Mouse (Mus musculus): Measurements from ENCODE around the gene Tbc1d2. TPM values are rescaled to one million over a fixed set of nuclear protein-coding genes. Genes with fewer than 3 reads are reported as not detected.

The Tbc1d2 gene
- polyA plus RNA-seq, 1 experiment from 2014 or later = 0.74 TPM

DNA sequence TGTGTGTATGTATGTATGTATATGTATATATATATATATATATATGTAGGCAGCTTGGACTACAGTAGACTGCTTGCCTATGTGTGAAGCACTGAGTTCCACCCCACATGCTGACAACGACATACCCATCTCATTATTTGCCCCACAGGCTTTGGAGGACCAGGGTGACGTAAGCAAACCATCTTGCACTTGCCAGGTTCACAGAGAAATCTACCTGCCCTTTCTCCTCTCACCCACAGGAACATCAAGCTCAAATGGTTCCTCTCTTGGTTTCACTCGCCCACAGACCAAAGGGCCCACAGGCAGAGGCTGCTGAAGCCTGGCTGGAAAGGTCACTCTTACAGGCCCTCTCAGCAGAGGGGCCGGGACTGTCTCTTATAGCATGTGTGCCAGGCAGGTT lies 77.4 kb downstream of the Tbc1d2 start:
- 88% methylated on average over 4 of the region's 4 CpGs for WGBS
- Histone ChIP-seq H3K36me3 (ENCODE audit: poor library complexity, severe bottlenecking) (no peaks in the 10 kb centered on the region), H3K27ac (no peak overlapping the region), H3K9ac (no peak overlapping the region), H3K9me3 (replicated peaks) (no peaks in the 10 kb centered on the region), H3K4me3 (no peak overlapping the region), H3K4me2 (no peak overlapping the region), H3K27me3 (no peaks in the 10 kb centered on the region), H3K4me1 (peaks cover 8% of the 10 kb centered on the region; the same call in 1 of the 2 replicates)
- ATAC-seq = no peak

DNA sequence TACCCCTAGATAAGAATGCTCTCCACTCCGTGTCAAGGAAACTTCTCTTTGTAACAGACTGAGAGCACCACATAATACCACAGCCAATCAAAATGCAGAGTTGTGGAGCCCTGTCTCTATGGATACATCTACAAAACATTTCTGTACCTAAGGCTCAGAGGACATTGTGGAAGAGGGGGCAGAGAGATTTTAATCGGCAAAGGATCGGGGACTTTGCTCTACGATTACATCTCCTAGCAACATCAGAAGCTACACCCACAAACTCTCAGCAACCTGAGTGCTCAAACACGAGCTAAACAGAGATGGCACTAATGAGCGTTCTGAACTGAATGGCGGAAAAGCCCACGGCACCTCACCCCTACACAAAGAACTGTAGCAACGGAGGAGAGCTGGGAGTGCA lies 78.3 kb downstream of the Tbc1d2 start:
- no peak overlapping the region for H3K9ac ChIP-seq

DNA sequence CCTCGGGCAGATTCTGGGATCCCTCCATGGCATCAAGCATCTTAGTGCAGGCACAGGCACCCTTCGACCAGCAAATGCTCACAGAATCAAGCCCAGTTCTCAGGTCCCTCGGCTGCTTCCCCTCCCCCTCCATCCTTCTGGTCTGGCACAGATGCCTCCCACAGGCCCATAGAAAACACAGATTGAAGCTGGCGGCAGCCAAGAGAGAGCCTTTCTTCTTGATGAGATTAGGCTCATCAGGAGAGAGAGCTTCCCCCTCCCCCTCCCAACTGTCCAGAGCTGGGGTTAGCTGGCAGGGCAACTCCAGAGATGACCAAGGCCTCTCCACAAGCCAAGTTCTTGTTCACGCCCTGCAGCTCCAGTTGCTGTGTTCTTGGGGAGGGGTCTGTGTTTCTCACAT lies 80.3 kb downstream of the Tbc1d2 start:
- H3K9ac ChIP-seq = no peak overlapping the region
- H3K27ac ChIP-seq = no peak overlapping the region
- H3K4me2 ChIP-seq = no peak overlapping the region
- no peaks in the 10 kb centered on the region for H3K36me3 ChIP-seq (ENCODE audit: poor library complexity, severe bottlenecking)
- H3K27me3 ChIP-seq = no peaks in the 10 kb centered on the region
- no peak overlapping the region for H3K4me3 ChIP-seq
- no peaks in the 10 kb centered on the region for H3K9me3 ChIP-seq (replicated peaks)
- WGBS = 14% methylated on average over 5 of the region's 5 CpGs
- peak; percentile 75 for ATAC-seq
- peaks cover 8% of the 10 kb centered on the region; the same call in 1 of the 2 replicates for H3K4me1 ChIP-seq

More for the DNA sequence above, 78.3 kb downstream of the Tbc1d2 start:
- no peaks in the 10 kb centered on the region for H3K9me3 ChIP-seq (replicated peaks)
- no peaks in the 10 kb centered on the region for H3K27me3 ChIP-seq
- peaks cover 8% of the 10 kb centered on the region; the same call in 1 of the 2 replicates for H3K4me1 ChIP-seq
- H3K27ac ChIP-seq = no peak overlapping the region
- 88% methylated on average over 9 of the region's 9 CpGs for WGBS
- H3K4me3 ChIP-seq = no peak overlapping the region
- ATAC-seq = no peak
- no peaks in the 10 kb centered on the region for H3K36me3 ChIP-seq (ENCODE audit: poor library complexity, severe bottlenecking)
- no peak overlapping the region for H3K4me2 ChIP-seq

DNA sequence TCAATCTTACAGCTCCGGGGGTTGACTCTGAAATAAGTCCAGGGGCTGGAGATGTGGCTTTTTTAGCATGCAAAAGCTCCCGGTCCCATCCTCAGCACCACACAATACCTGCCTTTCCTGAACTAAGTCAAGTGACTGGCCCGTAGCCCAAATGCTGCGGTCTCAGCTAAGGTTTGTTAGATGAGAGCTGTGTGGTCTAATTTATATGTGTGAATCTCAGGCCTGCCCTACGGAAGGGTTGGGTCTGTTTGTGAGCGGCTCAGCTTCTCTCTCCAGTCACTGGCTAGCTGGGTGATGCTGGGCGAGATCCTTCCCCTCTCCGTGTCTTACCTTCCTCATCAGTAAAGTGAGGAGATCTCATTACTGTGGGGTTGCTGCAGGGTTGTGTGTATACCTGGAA lies 81.8 kb downstream of the Tbc1d2 start:
- H3K27me3 ChIP-seq = no peaks in the 10 kb centered on the region
- H3K9me3 ChIP-seq (replicated peaks) = no peaks in the 10 kb centered on the region
- H3K4me3 ChIP-seq = no peak overlapping the region
- H3K4me1 ChIP-seq = peaks cover 8% of the 10 kb centered on the region; the same call in 1 of the 2 replicates
- H3K4me2 ChIP-seq = no peak overlapping the region
- 90% methylated on average over 8 of the region's 8 CpGs for WGBS
- no peaks in the 10 kb centered on the region for H3K36me3 ChIP-seq (ENCODE audit: poor library complexity, severe bottlenecking)
- H3K27ac ChIP-seq = no peak overlapping the region
- H3K9ac ChIP-seq = no peak overlapping the region
- ATAC-seq = no peak

DNA sequence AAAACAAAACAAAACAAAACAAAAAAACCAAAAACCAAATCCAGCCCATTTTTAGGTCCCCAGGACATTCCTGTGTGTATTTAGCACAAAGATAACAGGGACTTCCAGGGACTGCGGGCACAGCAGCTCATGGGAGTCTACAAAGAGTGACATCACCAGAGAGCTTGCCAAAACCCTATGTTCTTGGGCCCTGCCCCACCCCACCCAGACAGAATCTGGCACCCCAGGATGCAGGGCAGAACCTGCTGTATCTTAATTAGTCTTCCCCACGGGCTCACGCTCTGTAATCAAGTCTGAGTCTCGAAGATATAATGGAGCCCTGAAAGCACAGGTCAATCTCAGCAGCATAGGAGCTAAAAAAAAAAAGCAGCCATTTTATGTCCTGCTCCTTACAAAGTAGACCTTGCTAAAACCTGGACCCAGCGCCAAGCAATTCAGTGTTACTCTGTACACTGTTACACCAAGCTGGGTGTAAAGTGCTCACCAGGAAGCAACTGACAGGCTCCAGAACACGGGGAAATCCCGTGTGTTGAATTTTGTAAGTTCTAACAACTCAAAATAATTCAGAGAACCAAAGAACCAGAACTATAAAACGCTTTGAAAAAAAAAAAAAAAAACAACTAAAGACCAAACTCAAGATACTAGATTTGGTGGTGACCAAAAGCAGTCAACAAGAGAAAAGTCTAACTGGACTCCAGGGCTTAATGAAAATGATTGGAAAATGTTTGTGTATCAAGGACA lies 82.9 kb downstream of the Tbc1d2 start:
- 57% methylated on average over 8 of the region's 8 CpGs for WGBS
- Histone ChIP-seq H3K4me1 (peaks cover 8% of the 10 kb centered on the region; the same call in 1 of the 2 replicates), H3K9me3 (replicated peaks) (no peaks in the 10 kb centered on the region), H3K36me3 (ENCODE audit: poor library complexity, severe bottlenecking) (no peaks in the 10 kb centered on the region), H3K4me3 (no peak overlapping the region), H3K4me2 (no peak overlapping the region), H3K27ac (no peak overlapping the region), H3K9ac (no peak overlapping the region), H3K27me3 (no peaks in the 10 kb centered on the region)
- ATAC-seq = no peak

DNA sequence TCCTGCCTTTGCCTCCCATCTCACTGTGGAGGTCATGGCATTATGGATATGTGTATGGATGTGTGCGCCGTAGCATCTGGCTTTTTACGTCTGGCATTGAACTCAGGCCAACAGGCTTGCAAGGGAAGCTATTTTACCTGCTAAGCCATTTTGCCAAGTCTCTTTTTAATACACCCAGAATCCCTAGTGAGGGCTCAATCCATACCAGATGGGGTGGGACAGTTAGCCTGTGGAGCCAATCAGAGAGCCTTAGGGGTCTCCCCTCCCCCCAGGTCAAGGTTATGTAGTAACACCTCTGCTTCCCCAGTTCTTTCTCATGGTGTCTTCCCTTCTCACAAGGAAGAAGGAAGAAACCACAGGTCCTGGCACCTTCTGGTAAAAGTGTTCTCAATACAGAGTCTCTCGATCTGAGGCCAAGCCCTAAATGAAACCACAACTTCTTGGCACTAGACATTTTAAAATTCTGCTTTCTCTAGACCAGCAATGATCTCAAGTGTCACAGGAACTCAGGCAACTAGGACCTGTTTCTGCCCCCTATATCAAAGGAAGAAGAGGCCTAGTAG lies 84.5 kb downstream of the Tbc1d2 start:
- Histone ChIP-seq H3K9me3 (replicated peaks) (no peaks in the 10 kb centered on the region), H3K27ac (no peak overlapping the region), H3K27me3 (no peaks in the 10 kb centered on the region), H3K36me3 (ENCODE audit: poor library complexity, severe bottlenecking) (no peaks in the 10 kb centered on the region), H3K4me2 (no peak overlapping the region), H3K4me3 (no peak overlapping the region), H3K4me1 (peaks cover 8% of the 10 kb centered on the region; the same call in 1 of the 2 replicates), H3K9ac (no peak overlapping the region)
- ATAC-seq = no peak
- WGBS = 93% methylated on average over 4 of the region's 4 CpGs

DNA sequence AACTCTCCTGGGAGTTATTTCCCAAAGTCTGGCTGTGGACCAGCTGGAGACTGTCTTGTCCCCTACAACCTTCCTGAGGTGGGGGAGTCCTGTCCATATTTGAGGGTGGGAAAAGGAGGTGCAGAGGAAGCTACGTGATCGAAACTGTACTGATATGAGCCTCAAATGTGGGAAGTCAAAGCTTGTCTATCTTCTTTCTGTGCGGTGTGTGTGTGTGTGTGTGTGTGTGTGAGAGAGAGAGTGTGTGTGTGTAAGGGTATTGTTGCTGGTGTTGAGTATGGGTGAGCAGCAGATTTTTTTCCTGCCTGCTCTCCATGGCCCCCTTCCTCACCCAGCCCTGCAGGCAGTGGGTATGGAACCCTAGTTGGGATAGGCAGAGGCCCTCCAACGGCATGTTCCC lies 85.8 kb downstream of the Tbc1d2 start:
- Histone ChIP-seq H3K36me3 (ENCODE audit: poor library complexity, severe bottlenecking) (no peaks in the 10 kb centered on the region), H3K9me3 (replicated peaks) (no peaks in the 10 kb centered on the region), H3K27ac (no peak overlapping the region), H3K4me1 (0 out of 2 replicates have a peak, but pooled peaks cover 1% of the 10 kb centered on the region), H3K4me2 (no peak overlapping the region), H3K9ac (no peak overlapping the region), H3K27me3 (no peaks in the 10 kb centered on the region), H3K4me3 (no peak overlapping the region)
- ATAC-seq = no peak
- WGBS = 90% methylated on average over 4 of the region's 4 CpGs

DNA sequence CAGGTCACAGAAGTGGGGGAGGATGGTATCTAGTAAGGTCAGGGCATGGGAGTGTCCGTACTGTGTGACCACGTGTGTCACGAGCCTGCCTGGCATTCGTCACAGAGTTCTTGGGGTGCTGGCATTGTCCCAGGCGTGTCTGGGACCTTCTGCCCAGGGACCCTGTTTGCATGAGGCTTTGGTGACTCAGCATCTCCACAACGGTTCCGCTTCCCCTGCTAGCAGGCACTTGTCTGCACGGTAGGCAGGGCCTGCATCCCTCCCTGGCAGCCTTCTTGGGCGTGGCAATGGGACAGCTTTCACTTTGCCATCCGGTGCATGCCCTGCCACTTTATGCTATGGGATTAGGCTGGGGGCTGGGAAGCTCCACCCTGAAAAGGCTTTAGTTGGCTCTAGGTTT lies 86.2 kb downstream of the Tbc1d2 start:
- no peaks in the 10 kb centered on the region for H3K27me3 ChIP-seq
- no peak overlapping the region for H3K9ac ChIP-seq
- 66% methylated on average over 10 of the region's 10 CpGs for WGBS
- no peak overlapping the region for H3K4me2 ChIP-seq
- no peak for ATAC-seq
- no peak overlapping the region for H3K27ac ChIP-seq
- no peaks in the 10 kb centered on the region for H3K4me1 ChIP-seq
- H3K4me3 ChIP-seq = no peak overlapping the region
- H3K36me3 ChIP-seq (ENCODE audit: poor library complexity, severe bottlenecking) = no peaks in the 10 kb centered on the region
- no peaks in the 10 kb centered on the region for H3K9me3 ChIP-seq (replicated peaks)

DNA sequence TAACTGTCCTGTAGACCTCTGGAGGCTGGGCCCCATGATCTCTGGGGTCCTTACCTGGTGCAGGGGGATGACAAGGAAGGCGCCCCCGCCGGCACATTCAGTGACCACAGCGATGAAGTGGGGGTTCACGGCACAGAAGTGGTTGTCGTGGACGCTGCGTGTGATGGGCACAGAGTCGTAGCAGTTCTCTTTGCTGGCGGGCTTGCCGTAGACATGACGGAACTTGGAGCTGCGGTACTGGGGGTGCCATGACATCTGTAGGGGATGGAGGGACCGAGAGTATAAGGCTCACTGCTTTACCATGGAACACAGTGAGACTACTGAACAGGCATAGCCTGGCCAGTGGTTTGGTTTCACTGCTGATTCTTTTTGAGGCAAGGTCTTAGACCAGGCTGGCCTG lies 87.2 kb downstream of the Tbc1d2 start:
- H3K27me3 ChIP-seq = no peaks in the 10 kb centered on the region
- no peak overlapping the region for H3K9ac ChIP-seq
- H3K36me3 ChIP-seq (ENCODE audit: poor library complexity, severe bottlenecking) = no peaks in the 10 kb centered on the region
- no peak overlapping the region for H3K27ac ChIP-seq
- no peak overlapping the region for H3K4me3 ChIP-seq
- no peaks in the 10 kb centered on the region for H3K4me1 ChIP-seq
- no peaks in the 10 kb centered on the region for H3K9me3 ChIP-seq (replicated peaks)
- H3K4me2 ChIP-seq = no peak overlapping the region
- WGBS = 95% methylated on average over 14 of the region's 14 CpGs
- ATAC-seq = no peak

DNA sequence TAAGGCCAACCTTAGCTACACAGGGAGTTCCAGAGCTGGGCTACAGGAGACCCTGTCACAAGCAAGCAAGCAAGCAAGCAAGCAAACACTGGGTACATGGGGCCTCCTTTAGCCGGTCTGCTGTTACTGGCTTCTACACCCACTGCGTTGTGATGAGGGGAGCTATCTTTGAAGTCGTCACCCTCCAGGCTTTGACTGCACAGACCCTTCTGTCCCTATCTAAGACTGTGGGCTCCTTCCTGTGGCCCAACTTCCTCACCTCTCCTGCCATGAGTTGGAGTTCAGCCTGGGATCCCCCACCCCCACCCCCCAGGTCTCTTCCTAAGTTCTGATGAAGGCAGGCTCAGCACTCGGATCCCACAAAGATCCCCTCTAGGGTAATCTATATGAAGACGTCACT lies 88.0 kb downstream of the Tbc1d2 start:
- H3K27me3 ChIP-seq = no peaks in the 10 kb centered on the region
- H3K4me3 ChIP-seq = no peak overlapping the region
- 78% methylated on average over 5 of the region's 5 CpGs for WGBS
- no peak overlapping the region for H3K27ac ChIP-seq
- no peak overlapping the region for H3K9ac ChIP-seq
- ATAC-seq = no peak
- H3K9me3 ChIP-seq (replicated peaks) = no peaks in the 10 kb centered on the region
- no peak overlapping the region for H3K4me2 ChIP-seq
- H3K4me1 ChIP-seq = no peaks in the 10 kb centered on the region
- no peaks in the 10 kb centered on the region for H3K36me3 ChIP-seq (ENCODE audit: poor library complexity, severe bottlenecking)

DNA sequence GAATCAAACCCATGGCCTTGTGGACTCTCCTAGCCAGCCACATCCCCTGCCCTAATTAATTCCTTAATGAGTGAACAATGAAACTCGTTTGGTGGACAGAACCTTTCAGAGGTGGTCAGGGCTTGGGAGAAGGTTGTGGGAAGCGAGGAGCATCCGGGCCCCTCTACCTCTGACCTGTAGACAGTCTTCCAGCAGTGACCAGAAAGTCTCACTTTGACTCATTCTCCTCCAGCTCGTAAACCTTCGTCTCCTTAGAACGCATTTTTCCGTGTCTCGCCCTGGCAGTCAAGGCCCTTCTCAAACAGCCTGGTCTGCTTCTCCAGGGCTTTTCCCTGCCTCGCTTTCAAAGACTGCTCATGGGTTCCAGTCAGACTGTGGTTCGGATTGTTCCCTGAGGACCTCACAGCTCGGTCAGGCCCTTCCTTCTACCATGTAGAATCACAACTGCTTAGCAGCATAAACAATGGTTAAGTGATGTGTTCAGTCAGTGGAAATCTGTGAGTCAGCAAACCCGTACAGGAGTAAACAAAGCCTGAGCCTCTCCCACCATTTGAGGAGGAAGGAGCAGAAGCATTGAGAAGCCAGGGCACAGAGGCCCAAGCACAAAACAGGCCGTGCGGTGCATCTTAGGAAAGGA lies 89.8 kb downstream of the Tbc1d2 start:
- 74% methylated on average over 14 of the region's 14 CpGs for WGBS
- no peak overlapping the region for H3K4me2 ChIP-seq

More for the DNA sequence above, 89.8 kb downstream of the Tbc1d2 start:
- no peaks in the 10 kb centered on the region for H3K36me3 ChIP-seq (ENCODE audit: poor library complexity, severe bottlenecking)
- no peaks in the 10 kb centered on the region for H3K4me1 ChIP-seq
- ATAC-seq = no peak
- H3K4me3 ChIP-seq = no peak overlapping the region
- no peak overlapping the region for H3K9ac ChIP-seq
- H3K27ac ChIP-seq = no peak overlapping the region
- H3K27me3 ChIP-seq = no peaks in the 10 kb centered on the region
- H3K9me3 ChIP-seq (replicated peaks) = no peaks in the 10 kb centered on the region
